Mouse (Mus musculus) stomach, adult 2 months (tissue): ENCODE results near the gene Elovl3. TPM values are rescaled to one million over a fixed set of nuclear protein-coding genes. Genes with fewer than 3 reads are reported as not detected.

Source experiments
- polyA plus RNA-seq: library from polyadenylated mRNA; depleted of rRNA; stranded (reverse); fragments of >200 nt; gene quantifications from 2 replicates; pipeline ENCODE4 v1.2.3, GENCODE M21; 2012; rRNA removed

Gene Elovl3
- 0.03 TPM in 1 of 2 replicates, not detected in the other for polyA plus RNA-seq

GRCm38 (mm10) chr19:46131694-46132525, at the start of gene Elovl3:
Gene Elovl3 (plus strand): TSS chr19:46131897.

GRCm38 (mm10) chr19:46147511-46148371, 16.0 kb downstream of the Elovl3 start, which contains the start of gene Pitx3:
Gene Pitx3 (minus strand): TSS chr19:46148326.

GRCm38 (mm10) chr19:46152127-46152803, 20.6 kb downstream of the Elovl3 start, which contains the start of gene Gbf1:
Gene Gbf1 (plus strand): TSS chr19:46152509.

Other genes starting within 250 kb of the Elovl3 start
- gene Armh3, start 133.4 kb upstream of the Elovl3 start, polyA plus RNA-seq = 2.9 and 3.2 TPM in 2 replicates
- gene Hps6, start 128.4 kb upstream of the Elovl3 start, polyA plus RNA-seq = 3.5 and 4.7 TPM in 2 replicates
- gene Pprc1, start 87.0 kb upstream of the Elovl3 start, polyA plus RNA-seq = 7.7 and 9.5 TPM in 2 replicates
- 55.3 and 56.3 TPM in 2 replicates for gene Ldb1, start 86.7 kb upstream of the Elovl3 start, polyA plus RNA-seq
- 1.5 and 1.9 TPM in 2 replicates for gene Nolc1, start 56.0 kb upstream of the Elovl3 start, polyA plus RNA-seq
- 0.42 and 0.43 TPM in 2 replicates for gene Pitx3, start 16.4 kb downstream of the Elovl3 start, polyA plus RNA-seq
- 78.9 and 80.0 TPM in 2 replicates for gene Gbf1, start 20.6 kb downstream of the Elovl3 start, polyA plus RNA-seq
- 28.3 and 37.0 TPM in 2 replicates for gene Nfkb2, start 172.4 kb downstream of the Elovl3 start, polyA plus RNA-seq
- gene Psd, start 195.3 kb downstream of the Elovl3 start, polyA plus RNA-seq = 54.5 and 76.6 TPM in 2 replicates
- gene Fbxl15, start 196.3 kb downstream of the Elovl3 start, polyA plus RNA-seq = 14.8 and 29.8 TPM in 2 replicates
- 17.1 and 19.1 TPM in 2 replicates for gene Cuedc2, start 206.8 kb downstream of the Elovl3 start, polyA plus RNA-seq
- 14.8 and 17.2 TPM in 2 replicates for gene Mfsd13a, start 209.2 kb downstream of the Elovl3 start, polyA plus RNA-seq
- gene 2310034G01Rik, start 218.4 kb downstream of the Elovl3 start, polyA plus RNA-seq = 0.26 and 0.32 TPM in 2 replicates